Mouse (Mus musculus): ENCODE measurements at regions not wholly inside any gene's neighbourhood (a gene's known extent, or its start where the extent isn't known, plus 50 kb on each side); places are given as distances from the start of the nearest gene placed in this dataset.

GRCm38 (mm10) chr4:124332416-124332815 is 278.2 kb downstream of the 3100002H09Rik start:
- DNase-seq (ENCODE audit: low read depth in 1 of 2, low spot score in 2 of 2), result no peak

- no peak for DNase-seq (ENCODE audit: low read depth in 1 of 2, low spot score in 2 of 2)
These were observed 281.4 kb downstream of the 3100002H09Rik start for GRCm38 (mm10) chr4:124329107-124329771.

DNA sequence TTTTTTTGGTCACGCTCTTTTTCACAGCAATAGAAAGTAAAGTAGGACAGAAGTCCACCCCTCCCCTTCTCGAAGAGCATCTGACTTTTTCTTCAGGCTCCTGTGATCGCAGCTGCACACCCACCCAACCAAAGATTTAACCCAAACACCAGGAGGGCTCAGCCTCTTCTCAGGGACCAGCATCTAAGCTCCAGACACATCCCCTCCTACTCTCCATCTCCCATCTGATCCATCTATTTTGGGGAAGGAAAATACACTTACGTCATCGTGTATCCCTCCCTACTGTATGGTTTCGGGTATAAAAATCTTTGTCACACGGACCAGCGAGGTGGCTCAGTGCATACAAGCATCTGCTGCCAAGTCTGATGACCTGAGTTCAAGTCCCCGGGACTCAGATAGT is 284.3 kb downstream of the 3100002H09Rik start:
- no peak for DNase-seq (ENCODE audit: low read depth in 1 of 2, low spot score in 2 of 2)

- no peak for DNase-seq (ENCODE audit: low read depth in 1 of 2, low spot score in 2 of 2)
These were observed 287.0 kb downstream of the 3100002H09Rik start for GRCm38 (mm10) chr4:124323589-124323988.

DNA sequence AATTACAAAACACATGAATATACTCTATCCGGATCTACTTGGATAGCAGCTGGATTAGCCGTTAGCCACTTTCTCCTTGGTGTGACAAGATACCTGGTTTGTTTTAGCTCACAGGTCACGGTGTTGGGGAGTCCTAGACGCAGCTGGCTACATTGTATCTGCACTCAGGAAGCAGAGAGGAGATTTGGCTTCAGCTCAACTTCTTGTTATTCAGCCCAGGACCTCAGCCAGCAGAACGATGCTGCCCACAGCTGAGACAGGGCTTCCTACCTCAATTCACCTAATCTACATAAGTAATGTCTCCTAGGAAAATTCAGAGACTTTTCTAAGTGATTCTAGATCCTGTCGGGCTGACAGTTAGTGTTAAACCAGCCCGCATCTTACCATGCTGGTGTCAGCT is 289.4 kb downstream of the 3100002H09Rik start:
- no peak for DNase-seq (ENCODE audit: low read depth in 1 of 2, low spot score in 2 of 2)

DNA sequence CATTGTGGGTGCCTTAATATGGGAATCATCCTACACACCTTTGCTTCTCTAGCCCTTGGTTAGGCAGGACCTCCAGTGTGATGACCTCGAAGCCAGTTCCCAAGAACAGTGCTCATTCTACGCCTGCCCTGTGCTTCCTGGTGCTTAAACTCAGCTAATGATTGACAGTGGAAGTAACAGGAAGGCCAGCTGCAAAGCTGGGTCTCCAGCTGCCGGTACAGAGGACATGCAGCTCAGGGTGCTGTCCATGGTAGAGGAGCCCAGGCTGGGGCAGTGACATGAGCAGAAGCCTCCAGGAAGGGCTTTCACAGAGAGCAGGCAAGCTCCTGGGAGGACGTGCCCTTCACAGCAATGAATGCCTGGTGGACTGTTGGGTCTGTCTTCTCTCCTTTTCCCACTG is 293.6 kb downstream of the 3100002H09Rik start:
- no peak for DNase-seq (ENCODE audit: low read depth in 1 of 2, low spot score in 2 of 2)

DNA sequence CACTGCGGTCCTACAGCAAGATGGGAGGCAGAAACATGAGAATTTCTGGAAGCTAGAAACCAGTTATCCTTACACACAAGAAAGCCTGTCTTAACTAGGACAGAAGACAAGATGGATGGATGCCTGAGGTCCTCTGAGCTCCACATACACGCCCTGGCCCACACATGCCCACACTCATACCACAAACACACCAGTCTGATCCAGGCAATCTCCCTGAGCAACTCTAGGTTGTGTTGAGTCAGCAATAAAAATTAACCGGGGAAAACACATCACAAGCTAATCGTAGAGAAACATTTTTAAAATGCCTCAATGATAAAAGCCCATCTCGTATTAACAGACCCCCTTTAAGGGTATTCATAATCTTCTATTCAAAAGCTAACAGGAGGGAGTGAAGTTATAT is 298.9 kb downstream of the 3100002H09Rik start:
- no peak for DNase-seq (ENCODE audit: low read depth in 1 of 2, low spot score in 2 of 2)

DNA sequence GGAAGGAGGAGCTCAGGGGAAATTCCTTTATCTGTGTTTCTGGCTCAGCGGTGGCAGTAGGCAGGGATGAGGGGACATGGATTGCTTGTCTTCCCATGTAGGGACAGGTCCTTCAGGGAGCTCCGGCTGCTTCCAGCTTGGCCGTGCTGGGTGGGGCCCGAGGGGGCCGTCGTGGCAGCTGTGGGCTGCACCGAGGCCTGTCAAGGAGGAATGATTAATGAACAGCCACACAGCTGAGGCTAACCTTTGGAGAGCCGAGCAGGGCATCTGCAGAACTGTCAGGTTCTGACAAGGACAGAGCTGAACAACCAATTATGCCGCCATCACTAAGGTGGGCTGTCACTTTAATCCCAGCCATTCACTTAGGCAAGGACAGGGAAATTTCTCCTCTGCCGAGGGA is 300.0 kb downstream of the 3100002H09Rik start:
- DNase-seq (ENCODE audit: low read depth in 1 of 2, low spot score in 2 of 2), result no peak

- no peak for DNase-seq (ENCODE audit: low read depth in 1 of 2, low spot score in 2 of 2)
These were observed 304.6 kb downstream of the 3100002H09Rik start for GRCm38 (mm10) chr4:124305871-124306555.

DNA sequence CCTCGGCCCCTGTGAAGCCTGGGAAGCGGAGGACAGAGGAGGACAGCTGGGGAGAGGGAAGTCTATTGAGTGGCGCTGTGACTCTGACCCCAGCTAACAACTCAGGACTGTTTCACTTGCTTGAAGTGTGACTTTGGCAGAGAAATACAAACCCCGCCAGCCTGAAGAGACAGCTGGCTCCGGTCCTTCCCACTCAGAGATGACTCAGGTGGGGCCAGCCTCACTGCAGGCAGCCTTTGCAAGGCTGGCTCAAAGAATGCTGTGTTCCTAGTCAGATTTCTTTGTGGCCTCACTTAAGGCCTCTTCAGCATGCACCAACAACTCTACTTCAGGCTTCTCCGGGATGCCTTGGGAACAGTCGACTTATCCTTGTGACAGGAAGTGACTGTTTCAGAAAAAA is 307.7 kb downstream of the 3100002H09Rik start:
- DNase-seq (ENCODE audit: low read depth in 1 of 2, low spot score in 2 of 2), result no peak

DNA sequence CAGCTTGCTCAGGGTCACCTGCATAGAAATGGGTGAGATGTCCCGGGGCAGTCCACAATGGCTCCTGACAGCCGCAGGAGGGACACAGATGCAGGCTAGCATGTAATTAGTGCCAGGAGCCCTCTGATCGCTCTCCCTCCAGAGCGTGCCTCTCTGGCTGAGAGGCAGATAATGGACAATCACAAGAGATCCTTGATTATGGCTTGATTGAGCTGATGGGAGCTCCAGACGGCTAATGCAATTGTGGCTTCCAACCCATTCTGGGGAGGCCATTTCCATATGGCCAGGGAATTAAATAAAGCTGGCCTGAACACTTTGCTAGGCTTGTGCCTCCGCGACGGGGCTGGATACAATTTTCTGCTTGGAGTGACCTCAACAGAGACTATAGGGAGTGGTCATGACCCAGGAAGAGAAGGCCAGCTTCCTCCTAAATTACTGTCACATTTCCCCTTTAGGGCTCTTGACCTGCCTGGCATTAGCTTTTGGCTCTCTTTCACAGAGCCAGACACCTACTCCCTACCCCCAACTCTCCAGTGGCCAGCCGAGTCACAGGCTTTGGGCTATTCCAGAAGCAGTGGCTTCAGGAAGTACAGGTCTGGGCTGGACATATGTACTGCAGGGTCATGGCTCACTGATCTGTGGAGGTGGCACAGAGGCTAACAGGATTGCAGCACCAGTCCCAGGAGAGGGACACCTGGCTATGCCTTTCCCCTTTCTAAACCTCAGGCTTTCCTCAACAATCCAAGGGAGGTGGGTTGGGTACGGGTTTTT is 311.8 kb downstream of the 3100002H09Rik start:
- no peak for DNase-seq (ENCODE audit: low read depth in 1 of 2, low spot score in 2 of 2)

DNA sequence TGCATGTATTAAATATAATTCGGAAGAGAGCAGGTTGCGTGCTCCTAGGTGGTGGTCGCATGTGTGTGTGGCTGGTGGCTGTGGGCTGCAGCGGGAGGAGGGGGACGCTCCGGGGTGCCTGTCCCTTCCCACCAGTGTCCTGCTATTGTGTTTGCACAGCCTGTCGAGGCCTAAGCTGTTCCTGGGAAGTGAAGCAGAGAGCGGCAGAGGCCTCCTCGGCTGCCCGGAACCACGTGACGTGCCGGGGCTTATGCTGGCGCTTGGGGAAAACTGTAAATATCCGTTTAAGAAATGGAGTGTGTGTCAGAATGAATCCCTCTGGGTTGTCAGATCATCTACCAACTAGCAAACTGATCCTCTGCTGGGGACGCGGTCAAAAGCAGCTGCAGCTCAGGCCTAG is 318.3 kb downstream of the 3100002H09Rik start:
- DNase-seq (ENCODE audit: low read depth in 1 of 2, low spot score in 2 of 2), result no peak

DNA sequence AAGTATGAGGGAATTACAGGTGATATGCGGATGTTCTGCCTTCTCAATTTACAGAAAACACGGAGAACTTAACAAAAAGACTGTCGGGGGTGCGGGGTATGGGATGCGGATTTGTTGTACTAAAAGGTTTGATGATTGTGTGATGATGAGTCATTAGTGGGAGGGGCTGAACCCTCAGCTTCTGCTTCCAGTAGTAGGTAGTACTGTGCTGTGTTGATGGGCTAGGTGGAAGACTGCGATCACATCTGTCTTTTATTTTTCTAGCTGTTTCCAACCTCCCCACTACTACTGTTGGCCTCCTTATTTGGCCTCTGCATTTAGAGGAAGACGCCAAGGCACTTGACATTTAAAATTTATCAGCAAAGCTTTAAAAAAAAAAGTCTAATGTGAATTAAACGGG is 318.8 kb downstream of the 3100002H09Rik start:
- DNase-seq (ENCODE audit: low read depth in 1 of 2, low spot score in 2 of 2), result no peak

DNA sequence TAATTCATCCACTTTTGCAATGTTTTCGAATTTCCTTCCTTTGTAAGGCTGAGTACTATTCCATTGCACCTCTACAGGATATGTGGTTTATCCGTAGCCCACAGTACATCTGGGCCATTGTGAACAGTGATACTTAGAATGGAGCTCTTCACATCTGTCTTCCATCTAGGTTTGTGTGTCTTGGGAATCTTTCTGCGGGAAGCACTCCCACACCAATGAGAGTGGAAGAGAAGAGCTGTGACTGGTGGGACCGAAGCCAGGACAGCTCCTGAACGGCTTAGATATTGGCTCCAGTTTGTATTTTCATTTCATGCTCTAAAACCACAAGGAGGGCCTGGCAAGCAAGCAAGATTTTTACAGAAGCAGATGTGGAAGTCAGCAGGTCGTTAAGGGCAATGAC is 323.1 kb downstream of the 3100002H09Rik start:
- no peak for DNase-seq (ENCODE audit: low read depth in 1 of 2, low spot score in 2 of 2)

DNA sequence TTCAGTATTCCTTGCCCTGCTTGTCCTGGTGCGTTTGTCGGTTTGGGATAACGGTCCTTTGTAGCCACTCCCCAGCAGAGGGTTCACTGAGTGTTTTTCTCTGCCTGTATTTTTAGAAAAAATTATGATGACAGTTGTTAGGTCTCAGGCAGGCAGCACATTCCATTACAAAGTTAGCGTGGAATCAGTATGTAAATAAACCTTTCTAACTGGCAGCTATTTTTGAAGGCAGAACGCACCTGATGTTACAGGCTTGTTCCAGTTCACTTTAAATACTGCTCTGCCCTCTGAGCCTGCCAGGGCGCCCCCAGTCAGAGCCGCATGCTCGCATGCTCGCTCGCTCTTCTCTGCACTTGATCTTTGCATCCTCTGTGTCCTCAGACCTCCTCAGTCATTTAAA is 331.9 kb downstream of the 3100002H09Rik start:
- no peak for DNase-seq (ENCODE audit: low read depth in 1 of 2, low spot score in 2 of 2)

DNA sequence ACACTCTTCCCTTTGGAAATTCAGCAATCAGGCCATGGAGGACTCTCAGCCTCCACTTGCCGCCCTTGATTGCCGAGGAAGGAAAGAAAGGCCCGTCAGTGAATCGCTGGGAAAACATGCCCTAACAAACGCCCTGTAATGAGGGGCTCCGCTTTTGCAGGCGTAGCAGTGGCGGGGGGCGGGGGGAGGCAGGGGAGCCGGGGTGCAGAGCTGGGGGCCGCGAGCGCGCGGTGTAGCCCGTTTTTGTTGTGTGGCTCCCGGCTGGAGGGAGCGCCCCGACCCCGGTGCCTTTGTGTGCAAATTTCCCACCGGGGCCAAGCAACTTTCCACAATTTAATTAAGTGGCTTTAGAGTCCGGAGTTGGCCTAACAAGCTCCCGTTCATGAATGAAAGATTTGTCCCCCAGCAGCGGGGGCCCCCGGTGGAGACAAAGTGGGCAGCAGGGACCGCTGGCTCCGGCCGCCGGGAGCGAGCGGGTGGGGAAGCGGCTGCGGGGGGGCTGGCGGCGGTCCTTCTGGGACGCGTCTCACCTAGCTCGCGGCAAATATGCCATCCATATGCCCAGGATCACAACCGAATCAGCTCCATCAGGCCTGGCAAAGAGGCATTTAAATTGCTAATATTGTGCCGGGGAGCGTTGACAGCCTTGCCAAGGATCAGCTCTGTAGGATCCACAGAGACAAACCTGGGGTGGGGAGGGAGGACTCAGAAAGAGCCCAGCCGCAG is 333.0 kb downstream of the 3100002H09Rik start:
- no peak for DNase-seq (ENCODE audit: low read depth in 1 of 2, low spot score in 2 of 2)

DNA sequence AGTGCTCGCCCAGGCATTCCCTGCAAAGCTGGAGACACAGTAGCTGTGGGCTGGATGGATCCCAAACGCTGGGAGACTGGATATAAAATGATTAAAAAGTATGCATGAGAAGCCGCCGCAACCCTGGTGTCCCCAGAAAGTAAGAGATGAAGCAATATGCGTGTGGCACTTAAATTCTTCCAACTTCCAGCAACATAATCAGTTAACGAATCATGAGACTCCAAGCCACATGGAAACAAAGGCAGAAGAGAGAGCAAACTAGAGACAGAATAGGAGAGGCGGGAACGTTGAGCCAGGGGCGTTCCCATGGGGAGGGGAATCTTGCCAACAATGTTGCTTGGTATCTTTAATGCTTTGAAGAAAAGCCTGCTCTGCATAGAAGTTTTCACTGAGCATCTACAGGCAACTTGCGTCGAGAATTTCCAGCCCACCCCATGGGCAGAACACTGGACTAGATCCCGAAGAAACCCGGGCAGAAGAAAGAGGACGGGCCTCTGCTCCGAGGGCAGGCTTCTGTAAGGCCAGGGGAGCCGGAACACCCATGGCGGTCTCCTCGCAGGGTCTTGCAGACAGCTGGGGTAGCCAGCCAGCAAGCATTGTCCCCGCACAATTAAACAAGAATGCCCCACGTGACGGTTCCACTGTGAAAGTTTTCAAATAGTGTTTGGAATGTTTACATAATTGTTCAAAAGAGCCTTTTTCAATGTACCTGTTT is 333.7 kb downstream of the 3100002H09Rik start:
- DNase-seq (ENCODE audit: low read depth in 1 of 2, low spot score in 2 of 2), result no peak

DNA sequence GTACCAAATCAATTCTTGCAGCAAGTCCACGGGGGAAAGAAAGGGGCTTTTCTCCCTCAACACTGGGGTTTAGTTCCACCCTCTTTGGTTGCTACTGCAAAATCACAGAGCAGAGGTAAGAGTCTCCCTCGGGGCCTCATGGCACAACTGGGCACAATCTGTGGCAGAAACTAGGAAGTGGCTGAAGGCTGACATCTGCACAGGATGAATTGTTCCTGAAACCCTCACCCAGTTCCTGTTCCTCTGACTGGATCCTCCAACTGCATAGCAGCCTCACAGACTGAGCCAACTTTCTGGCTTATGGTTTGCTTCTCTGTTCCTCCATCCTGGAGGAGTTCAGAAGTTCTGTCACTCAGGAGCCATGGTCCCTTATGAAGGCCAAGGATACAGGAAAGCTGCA is 338.6 kb downstream of the 3100002H09Rik start:
- DNase-seq (ENCODE audit: low read depth in 1 of 2, low spot score in 2 of 2), result no peak

DNA sequence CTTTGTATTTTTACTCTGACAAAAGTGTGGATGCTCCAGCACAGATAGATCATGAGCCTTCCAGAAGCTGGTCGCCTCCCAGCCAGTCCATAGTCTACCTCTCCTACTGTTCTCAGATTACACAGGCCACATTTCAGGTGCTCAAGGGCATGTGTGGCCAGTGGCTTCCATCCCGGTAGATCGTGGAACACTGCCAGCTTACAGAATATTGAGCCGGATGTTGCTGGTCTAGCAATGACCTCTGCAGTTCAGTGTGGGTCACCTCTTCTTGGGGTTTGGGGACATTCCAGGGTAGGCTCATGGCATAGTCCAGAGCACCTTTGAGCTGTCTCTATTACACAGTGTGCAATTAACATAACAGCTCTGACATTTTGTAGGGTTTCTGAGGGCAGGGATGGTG is 342.2 kb downstream of the 3100002H09Rik start:
- DNase-seq (ENCODE audit: low read depth in 1 of 2, low spot score in 2 of 2), result no peak

DNA sequence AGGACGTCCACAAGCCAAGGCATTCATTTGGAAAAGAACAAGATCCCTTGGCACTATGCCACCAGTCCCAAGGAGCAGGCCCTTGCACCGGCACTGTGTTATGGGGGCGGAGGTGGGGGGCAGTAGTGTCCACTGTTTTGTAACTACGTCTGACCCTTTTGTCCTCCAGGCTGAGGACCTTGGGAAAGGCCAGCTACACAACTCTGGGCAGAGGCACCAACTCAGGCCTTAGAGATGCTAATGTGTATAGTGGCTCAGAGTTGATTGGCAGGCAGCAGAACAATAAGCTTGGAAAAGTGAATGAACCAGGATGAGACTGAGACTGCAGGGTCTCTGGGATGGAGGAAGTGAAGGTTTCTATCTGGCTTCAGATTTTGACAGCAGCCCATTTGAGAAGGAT is 344.0 kb downstream of the 3100002H09Rik start:
- no peak for DNase-seq (ENCODE audit: low read depth in 1 of 2, low spot score in 2 of 2)

DNA sequence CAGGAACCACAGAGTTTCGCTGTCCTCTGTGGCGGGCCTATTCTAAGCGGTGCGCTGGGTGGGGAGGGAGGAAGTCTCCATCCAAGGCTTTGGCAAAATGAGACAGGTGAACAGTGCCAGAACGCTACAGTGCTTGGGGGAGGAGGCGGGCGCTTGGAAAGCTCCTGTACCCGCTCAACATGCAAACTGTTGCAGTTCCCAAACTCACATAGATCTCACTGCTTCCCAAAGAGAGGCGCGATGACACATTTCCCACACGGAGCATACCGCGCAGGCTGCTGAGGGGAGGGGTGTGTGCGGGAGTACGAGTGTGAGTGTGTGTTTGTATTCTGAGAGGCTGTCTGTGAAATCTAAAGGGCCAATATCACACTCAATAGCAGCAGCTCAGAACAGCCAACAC is 345.1 kb downstream of the 3100002H09Rik start:
- no peak for DNase-seq (ENCODE audit: low read depth in 1 of 2, low spot score in 2 of 2)

Measured in monocyte, adult 2 months (primary cell).